Mouse (Mus musculus) midbrain, embryonic 14.5 days (tissue): ENCODE measurements around the gene Polr3k. TPM values are rescaled to one million over a fixed set of nuclear protein-coding genes. Genes with fewer than 3 reads are reported as not detected.

Experiments
- ATAC-seq: fragments of 200-750 bp; cut with Nextera tagmentation; 2 replicates; pipeline ENCODE4 v1.8.0; 2017; ENCODE audit warnings: moderate number of reproducible peaks, moderate library complexity; ENCODE audit not compliant: low FRiP score, low TSS enrichment
- DNase-seq: peaks from one replicate; pipeline ENCODE4 v3.0.0-alpha.2; 2015
- H3K27ac ChIP-seq: fragments of 300-500 bp; sonication (generic); replicated peaks from 2 replicates; pipeline ENCODE4 v1.5.1; 2014; ENCODE audit warnings: mild to moderate bottlenecking, low read depth, low read length, moderate library complexity
- H3K27me3 ChIP-seq: fragments of 300-500 bp; sonication (generic); 2 replicates; pipeline ENCODE4 v1.6.1; 2014; ENCODE audit warnings: low read length, control low read depth, mixed read lengths; ENCODE audit not compliant: control insufficient read depth, insufficient read depth
- H3K36me3 ChIP-seq: fragments of 300-500 bp; sonication (generic); 2 replicates; pipeline ENCODE4 v1.6.1; 2014; ENCODE audit warnings: low read length, control low read depth; ENCODE audit not compliant: control insufficient read depth, insufficient read depth
- H3K4me1 ChIP-seq: fragments of 300-500 bp; sonication (generic); 2 replicates; pipeline ENCODE4 v1.6.1; 2014; ENCODE audit warnings: mild to moderate bottlenecking, antibody characterized with exemption, low read length, control low read depth; ENCODE audit not compliant: control insufficient read depth, insufficient read depth
- H3K4me2 ChIP-seq: fragments of 300-500 bp; sonication (generic); 2 replicates; pipeline ENCODE4 v1.6.1; 2014; ENCODE audit warnings: mild to moderate bottlenecking, low read length, moderate library complexity
- H3K4me3 ChIP-seq: fragments of 300-500 bp; sonication (generic); replicated peaks from 2 replicates; pipeline ENCODE4 v1.5.1; 2014; ENCODE audit warnings: low read depth, low read length
- H3K9ac ChIP-seq: fragments of 300-500 bp; sonication (generic); replicated peaks from 2 replicates; pipeline ENCODE4 v1.6.1; 2014; ENCODE audit warnings: mild to moderate bottlenecking, low read length, moderate library complexity
- H3K9me3 ChIP-seq: fragments of 300-500 bp; sonication (generic); 2 replicates; pipeline ENCODE4 v1.6.1; 2016; ENCODE audit warnings: low read length, control low read depth, mixed read lengths; ENCODE audit not compliant: control insufficient read depth
- WGBS: fragments of 180-500 bp; shearing (Covaris S2); extraction: QIAGEN DNeasy Blood & Tissue Kit; methylation state at CpG from one replicate; pipeline ENCODE4 v1.1.7; 2014; 5-methylcytosine and 5-hydroxymethylcytosine counted together
- polyA plus RNA-seq: library from polyadenylated mRNA; unstranded; fragments of >200 nt; fragmentation: Nextera tagmentation; extraction: Ambion mirVana; gene quantifications from 2 replicates; pipeline ENCODE4 v1.2.1, GENCODE M21; 2014

Polr3k gene
- polyA plus RNA-seq, 1 experiment from 2014 or later: 94.9 TPM

DNA sequence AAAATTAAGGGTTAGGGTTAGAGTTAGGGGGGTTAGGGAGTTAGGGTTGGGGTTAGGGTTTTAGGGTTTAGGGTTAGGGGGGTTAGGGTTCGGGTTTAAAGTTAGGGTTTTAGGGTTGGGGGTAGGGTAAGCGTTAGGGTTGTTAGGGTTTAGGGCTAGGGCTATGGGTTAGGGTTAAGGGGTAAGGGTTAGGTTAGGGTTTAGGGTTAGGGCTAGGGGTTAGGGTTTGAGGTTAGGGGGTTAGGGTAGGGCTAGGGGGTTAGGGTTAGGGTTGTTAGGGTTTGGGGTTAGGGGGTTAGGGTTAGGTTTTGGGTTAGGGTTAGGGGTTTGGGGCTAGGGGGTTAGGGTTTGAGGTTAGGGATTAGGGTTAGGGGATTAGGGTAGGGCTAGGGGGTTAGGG, 6.9 kb downstream of the Polr3k start:
- Histone ChIP-seq H3K36me3 (peaks cover 56% of the 10 kb centered on the region), H3K9me3 (no peaks in the 10 kb centered on the region), H3K4me2 (no peak overlapping the region), H3K4me1 (0 out of 2 replicates have a peak, but pooled peaks cover under 1% of the 10 kb centered on the region), H3K9ac (no peak overlapping the region), H3K27ac (no peak overlapping the region), H3K4me3 (no peak overlapping the region), H3K27me3 (no peaks in the 10 kb centered on the region)
- 98% methylated on average over 2 of the region's 2 CpGs for WGBS
- DNase-seq (no peak), ATAC-seq (no peak)

- Histone ChIP-seq H3K4me2 (no peak overlapping the region), H3K4me3 (no peak overlapping the region), H3K9ac (no peak overlapping the region), H3K9me3 (no peaks in the 10 kb centered on the region), H3K27me3 (no peaks in the 10 kb centered on the region), H3K4me1 (no peaks in the 10 kb centered on the region), H3K36me3 (peaks cover 26% of the 10 kb centered on the region), H3K27ac (no peak overlapping the region)
- WGBS: 91% methylated on average over 1 of the region's 1 CpGs
- ATAC-seq (no peak), DNase-seq (no peak)
Measured at GRCm38 (mm10) chr2:181878903-181879302, 14.8 kb downstream of the Polr3k start.

GRCm38 (mm10) chr2:181883022-181883749, 19.0 kb downstream of the Polr3k start:
- H3K4me3 ChIP-seq: no peak overlapping the region
- no peaks in the 10 kb centered on the region for H3K27me3 ChIP-seq
- no peak overlapping the region for H3K4me2 ChIP-seq
- no peak overlapping the region for H3K9ac ChIP-seq
- ATAC-seq: no peak
- no peaks in the 10 kb centered on the region for H3K9me3 ChIP-seq
- no peak overlapping the region for H3K27ac ChIP-seq
- 0 out of 2 replicates have a peak, but pooled peaks cover 3% of the 10 kb centered on the region for H3K36me3 ChIP-seq
- H3K4me1 ChIP-seq: no peaks in the 10 kb centered on the region
- 93% methylated on average over 3 of the region's 3 CpGs for WGBS
- DNase-seq: no peak

GRCm38 (mm10) chr2:181917861-181918260, 53.7 kb downstream of the Polr3k start:
- WGBS: 55% methylated on average over 3 of the region's 3 CpGs
- ATAC-seq (no peak), DNase-seq (peak; percentile 23)
- no peaks in the 10 kb centered on the region for H3K36me3 ChIP-seq
- H3K4me1 ChIP-seq: no peaks in the 10 kb centered on the region
- no peak overlapping the region for H3K4me2 ChIP-seq
- H3K9me3 ChIP-seq: no peaks in the 10 kb centered on the region
- H3K27ac ChIP-seq: no peak overlapping the region
- H3K27me3 ChIP-seq: no peaks in the 10 kb centered on the region
- no peak overlapping the region for H3K9ac ChIP-seq
- H3K4me3 ChIP-seq: no peak overlapping the region

- no peak overlapping the region for H3K9ac ChIP-seq
- no peaks in the 10 kb centered on the region for H3K27me3 ChIP-seq
- 47% methylated on average over 3 of the region's 3 CpGs for WGBS
- no peaks in the 10 kb centered on the region for H3K36me3 ChIP-seq
- DNase-seq (peak; percentile 20), ATAC-seq (peak; percentile 95)
- H3K4me2 ChIP-seq: no peak overlapping the region
- no peak overlapping the region for H3K4me3 ChIP-seq
- no peaks in the 10 kb centered on the region for H3K4me1 ChIP-seq
- H3K9me3 ChIP-seq: no peaks in the 10 kb centered on the region
- H3K27ac ChIP-seq: no peak overlapping the region
Measured at GRCm38 (mm10) chr2:181918501-181918900, 54.4 kb downstream of the Polr3k start.

Other genes with a start within 250 kb of the Polr3k start
- not detected in 2 replicates for gene Gm29797, start 207.3 kb upstream of the Polr3k start, polyA plus RNA-seq
- gene Sox18, start 192.7 kb upstream of the Polr3k start, polyA plus RNA-seq: 10.6 and 16.3 TPM in 2 replicates
- gene Tcea2, start 184.0 kb upstream of the Polr3k start, polyA plus RNA-seq: 37.4 and 44.9 TPM in 2 replicates
- gene Rgs19, start 170.4 kb upstream of the Polr3k start, polyA plus RNA-seq: 57.0 and 72.9 TPM in 2 replicates
- gene Lkaaear1, start 165.9 kb upstream of the Polr3k start, polyA plus RNA-seq: not detected in 2 replicates
- gene Oprl1, start 149.3 kb upstream of the Polr3k start, polyA plus RNA-seq: 105 and 110 TPM in 2 replicates
- gene Myt1, start 101.0 kb upstream of the Polr3k start, polyA plus RNA-seq: 21.2 and 31.3 TPM in 2 replicates
- 24.7 and 36.2 TPM in 2 replicates for gene Pcmtd2, start 26.5 kb upstream of the Polr3k start, polyA plus RNA-seq
- gene Gm14496, start 126.8 kb downstream of the Polr3k start, polyA plus RNA-seq: not detected in 2 replicates